ENCODE assay signal across 12 mouse cellular contexts in genomic region chr10:78007203-78007602, GRCm38 (mm10). TPM values are rescaled to one million over a fixed set of nuclear protein-coding genes. Genes with fewer than 3 reads are reported as not detected.
DNase-seq lines count a peak whose midpoint lies in the region; ATAC-seq and TF ChIP-seq lines count a peak whose summit lies in the region.
"Had no signal": no experiment of that assay in that cellular context is flagged by ENCODE, and none has a peak within 500 bp of the region (broad histone marks: within the 10 kb centered on the region; RNA-seq: fewer than 3 reads in every experiment).

No protein-coding gene starts in this region.

- 41% methylated on average over 7 of the region's 7 CpGs for WGBS in heart, embryonic 15.5 days
- 24% methylated on average over 7 of the region's 7 CpGs for WGBS in heart, adult 2 months
- WGBS in embryonic facial prominence, embryonic 10.5 days: 31% methylated on average over 7 of the region's 7 CpGs
- 58% methylated on average over 7 of the region's 7 CpGs for WGBS in hindbrain, postnatal 0 days
- WGBS in midbrain, embryonic 12.5 days: 58% methylated on average over 7 of the region's 7 CpGs

- TF ChIP-seq POLR2A in heart, adult 2 months (IDR thresholded peaks at IDR 0.05; ENCODE audit: insufficient read depth, low read depth, low read length): no peak

- no peak overlapping the region for H3K9ac ChIP-seq in heart, embryonic 15.5 days
- no peak overlapping the region for H3K9ac ChIP-seq in heart, adult 2 months (ENCODE audit: low read depth, low read length)
- H3K9ac ChIP-seq in hindbrain, postnatal 0 days (replicated peaks; ENCODE audit: low read length): 0 out of 2 replicates have a peak overlapping the region, but pooled peaks have one; percentile 14
- 0 out of 2 replicates have a peak overlapping the region, but pooled peaks have one; percentile 11 for H3K9ac ChIP-seq in midbrain, embryonic 12.5 days (replicated peaks)

- H3K9me3 ChIP-seq in heart, embryonic 15.5 days (replicated peaks): no peaks in the 10 kb centered on the region
- H3K9me3 ChIP-seq in embryonic facial prominence, embryonic 10.5 days: no peaks in the 10 kb centered on the region
- H3K9me3 ChIP-seq in hindbrain, postnatal 0 days (ENCODE audit: low read length): no peaks in the 10 kb centered on the region
- H3K9me3 ChIP-seq in midbrain, embryonic 12.5 days: no peaks in the 10 kb centered on the region

- no peaks in the 10 kb centered on the region for H3K27me3 ChIP-seq in heart, embryonic 15.5 days
- H3K27me3 ChIP-seq in heart, adult 2 months (ENCODE audit: control insufficient read depth, insufficient read depth, low read length): no peaks in the 10 kb centered on the region
- H3K27me3 ChIP-seq in embryonic facial prominence, embryonic 10.5 days (replicated peaks; ENCODE audit: low read depth, poor library complexity, severe bottlenecking): peaks cover 6% of the 10 kb centered on the region; the same call in 1 of the 2 replicates
- no peaks in the 10 kb centered on the region for H3K27me3 ChIP-seq in hindbrain, postnatal 0 days (ENCODE audit: insufficient read depth, low read length)
- H3K27me3 ChIP-seq in midbrain, embryonic 12.5 days: peaks cover 7% of the 10 kb centered on the region

- no peak for DNase-seq in heart, adult 2 months
- DNase-seq in embryonic facial prominence, embryonic 10.5 days (ENCODE audit: low spot score): no peak
- no peak for DNase-seq in hindbrain, postnatal 0 days (ENCODE audit: low spot score)
- no peak for DNase-seq in urinary bladder, adult 2 months (ENCODE audit: low spot score)
- DNase-seq in adrenal gland, postnatal 4 days (ENCODE audit: low spot score in 2 of 2): no peak
- DNase-seq: cerebellum, postnatal 10 days; gastrocnemius, postnatal 25 days had no signal

- peaks cover 15% of the 10 kb centered on the region; the same call in 1 of the 2 replicates for H3K36me3 ChIP-seq in heart, embryonic 15.5 days
- H3K36me3 ChIP-seq in heart, adult 2 months (ENCODE audit: control insufficient read depth, insufficient read depth, low read length): no peaks in the 10 kb centered on the region
- peaks cover 49% of the 10 kb centered on the region for H3K36me3 ChIP-seq in embryonic facial prominence, embryonic 10.5 days (replicated peaks)
- peaks cover 5% of the 10 kb centered on the region; the same call in 1 of the 2 replicates for H3K36me3 ChIP-seq in hindbrain, postnatal 0 days (ENCODE audit: insufficient read depth, low read length)
- H3K36me3 ChIP-seq in midbrain, embryonic 12.5 days: peaks cover 8% of the 10 kb centered on the region

- peak overlapping the region; percentile 91 for H3K4me2 ChIP-seq in heart, embryonic 15.5 days
- no peak overlapping the region for H3K4me2 ChIP-seq in hindbrain, postnatal 0 days (ENCODE audit: low read depth, low read length)
- H3K4me2 ChIP-seq in midbrain, embryonic 12.5 days (replicated peaks): 0 out of 2 replicates have a peak overlapping the region, but pooled peaks have one; percentile 17

- peaks cover 44% of the 10 kb centered on the region for H3K4me1 ChIP-seq in heart, embryonic 15.5 days (replicated peaks)
- H3K4me1 ChIP-seq in heart, adult 2 months (ENCODE audit: control insufficient read depth, insufficient read depth, low read length): peaks cover 9% of the 10 kb centered on the region
- H3K4me1 ChIP-seq in embryonic facial prominence, embryonic 10.5 days: peaks cover 43% of the 10 kb centered on the region
- H3K4me1 ChIP-seq in hindbrain, postnatal 0 days (ENCODE audit: insufficient read depth, low read length): peaks cover 23% of the 10 kb centered on the region
- H3K4me1 ChIP-seq in midbrain, embryonic 12.5 days: peaks cover 35% of the 10 kb centered on the region

- peaks cover 3% of the 10 kb centered on the region; the same call in 1 of the 2 replicates for H3K79me2 ChIP-seq in heart, adult 2 months (replicated peaks; ENCODE audit: control insufficient read depth, insufficient read depth, low read length)

- ATAC-seq in heart, embryonic 15.5 days (replicated peaks; ENCODE audit: insufficient number of reproducible peaks, insufficient read depth, low FRiP score, low read depth): no peak
- ATAC-seq in hindbrain, postnatal 0 days: no peak
- ATAC-seq in midbrain, embryonic 12.5 days (ENCODE audit: low FRiP score, low read depth): no peak
- ATAC-seq in cerebellum, adult (ENCODE audit: insufficient number of reproducible peaks, low FRiP score, low TSS enrichment): no peak
- ATAC-seq: activated CD4-positive, CD25-positive, alpha-beta regulatory T cell, adult 4 months had no signal

- intact Hi-C loops in heart, adult 2 months (cut with DNase I): no loop called here

- 0 out of 2 replicates have a peak overlapping the region, but pooled peaks have one; percentile 69 for H3K4me3 ChIP-seq in heart, embryonic 15.5 days
- H3K4me3 ChIP-seq in heart, adult 2 months: no peak overlapping the region
- H3K4me3 ChIP-seq in embryonic facial prominence, embryonic 10.5 days: peak overlapping the region; percentile 87
- H3K4me3 ChIP-seq in hindbrain, postnatal 0 days (ENCODE audit: low read length): no peak overlapping the region
- H3K4me3 ChIP-seq in midbrain, embryonic 12.5 days: no peak overlapping the region

- no peak for TF ChIP-seq CTCF in heart, adult 2 months (IDR thresholded peaks at IDR 0.05)
- no peak for TF ChIP-seq CTCF in hindbrain, postnatal 0 days (IDR thresholded peaks at IDR 0.05; ENCODE audit: low read depth)

- TF ChIP-seq EP300 in heart, adult 2 months (IDR thresholded peaks at IDR 0.05; ENCODE audit: insufficient read depth, low read depth, low read length): no peak

- H3K27ac ChIP-seq in heart, embryonic 15.5 days: peak overlapping the region; percentile 8; the same call in 1 of the 2 replicates
- H3K27ac ChIP-seq in heart, adult 2 months: no peak overlapping the region
- H3K27ac ChIP-seq in embryonic facial prominence, embryonic 10.5 days (replicated peaks): peak overlapping the region; percentile 99
- no peak overlapping the region for H3K27ac ChIP-seq in hindbrain, postnatal 0 days
- no peak overlapping the region for H3K27ac ChIP-seq in midbrain, embryonic 12.5 days (replicated peaks)

RNA-seq across cellular contexts. Expression of gene Pfkl, which starts 2.7 kb away (rescaled TPM):
- 167 and 185 TPM in 2 replicates for polyA plus RNA-seq in heart, embryonic 15.5 days (2015; fragmentation: Nextera tagmentation; extraction: Ambion mirVana)
- total RNA-seq in heart, adult 2 months (2021): 100 to 1,000 TPM; 109 to 115 TPM
- 101 and 156 TPM in 2 replicates for polyA plus RNA-seq in heart, adult 2 months (2012; rRNA removed)
- 234 and 275 TPM in 2 replicates for polyA plus RNA-seq in embryonic facial prominence, embryonic 10.5 days (2016; fragmentation: Nextera tagmentation; extraction: Ambion mirVana)
- total RNA-seq in hindbrain, postnatal 0 days (2014; rRNA removed): 183 and 208 TPM in 2 replicates
- 96.5 and 101 TPM in 2 replicates for polyA plus RNA-seq in hindbrain, postnatal 0 days (2015; fragmentation: Nextera tagmentation; extraction: Ambion mirVana)
- 104 and 116 TPM in 2 replicates for polyA plus RNA-seq in midbrain, embryonic 12.5 days (2016; fragmentation: Nextera tagmentation; extraction: Ambion mirVana)
- polyA plus RNA-seq in urinary bladder, adult 2 months (2012; rRNA removed): 53.7 and 55.3 TPM in 2 replicates
- 10 to 100 TPM; 85.6 to 87.2 TPM for total RNA-seq in adrenal gland, postnatal 4 days (2021)

RNA-seq across cellular contexts. Expression of gene 1810043G02Rik, which starts 28.9 kb away (rescaled TPM):
- 16.7 and 20.8 TPM in 2 replicates for polyA plus RNA-seq in heart, embryonic 15.5 days (2015; fragmentation: Nextera tagmentation; extraction: Ambion mirVana)
- 10 to 100 TPM in 1 of 2 experiments, 1 to 10 TPM in 1; 8.9 to 10.7 TPM for total RNA-seq in heart, adult 2 months (2021)
- polyA plus RNA-seq in heart, adult 2 months (2012; rRNA removed): 21.7 and 24.9 TPM in 2 replicates
- 31.0 and 33.7 TPM in 2 replicates for polyA plus RNA-seq in embryonic facial prominence, embryonic 10.5 days (2016; fragmentation: Nextera tagmentation; extraction: Ambion mirVana)
- 72.0 and 75.7 TPM in 2 replicates for total RNA-seq in hindbrain, postnatal 0 days (2014; rRNA removed)
- polyA plus RNA-seq in hindbrain, postnatal 0 days (2015; fragmentation: Nextera tagmentation; extraction: Ambion mirVana): 58.5 and 60.4 TPM in 2 replicates
- polyA plus RNA-seq in midbrain, embryonic 12.5 days (2016; fragmentation: Nextera tagmentation; extraction: Ambion mirVana): 32.0 and 32.9 TPM in 2 replicates
- polyA plus RNA-seq in urinary bladder, adult 2 months (2012; rRNA removed): 26.9 and 27.3 TPM in 2 replicates
- 10 to 100 TPM; 21.3 to 25.1 TPM for total RNA-seq in adrenal gland, postnatal 4 days (2021)

RNA-seq across cellular contexts. Expression of gene Dnmt3l, which starts 34.5 kb away (rescaled TPM):
- not detected in 2 replicates for polyA plus RNA-seq in heart, embryonic 15.5 days (2015; fragmentation: Nextera tagmentation; extraction: Ambion mirVana)
- total RNA-seq in heart, adult 2 months (2021): under 1 TPM in 1 of 2 experiments, not detected in 1; 0.21 TPM
- 0.10 and 0.79 TPM in 2 replicates for polyA plus RNA-seq in heart, adult 2 months (2012; rRNA removed)
- 0.34 TPM in 1 of 2 replicates, not detected in the other for polyA plus RNA-seq in embryonic facial prominence, embryonic 10.5 days (2016; fragmentation: Nextera tagmentation; extraction: Ambion mirVana)
- 0.63 TPM in 1 of 2 replicates, not detected in the other for total RNA-seq in hindbrain, postnatal 0 days (2014; rRNA removed)
- polyA plus RNA-seq in hindbrain, postnatal 0 days (2015; fragmentation: Nextera tagmentation; extraction: Ambion mirVana): 0.13 and 0.44 TPM in 2 replicates
- not detected in 2 replicates for polyA plus RNA-seq in midbrain, embryonic 12.5 days (2016; fragmentation: Nextera tagmentation; extraction: Ambion mirVana)
- 43.8 and 60.7 TPM in 2 replicates for polyA plus RNA-seq in urinary bladder, adult 2 months (2012; rRNA removed)
- 1 to 10 TPM; 2.9 to 3.2 TPM for total RNA-seq in adrenal gland, postnatal 4 days (2021)
- total RNA-seq: gastrocnemius, postnatal 25 days; left cerebral cortex, postnatal 25 days had no signal
- polyA plus RNA-seq: activated CD4-positive, CD25-positive, alpha-beta regulatory T cell, adult 4 months had no signal

RNA-seq across cellular contexts. Expression of gene Aire, which starts 36.2 kb away (rescaled TPM):
- 0.16 and 1.5 TPM in 2 replicates for polyA plus RNA-seq in heart, embryonic 15.5 days (2015; fragmentation: Nextera tagmentation; extraction: Ambion mirVana)
- not detected for total RNA-seq in heart, adult 2 months (2021)
- 0.10 TPM in 1 of 2 replicates, not detected in the other for polyA plus RNA-seq in heart, adult 2 months (2012; rRNA removed)
- polyA plus RNA-seq in embryonic facial prominence, embryonic 10.5 days (2016; fragmentation: Nextera tagmentation; extraction: Ambion mirVana): 0.24 and 0.25 TPM in 2 replicates
- total RNA-seq in hindbrain, postnatal 0 days (2014; rRNA removed): 0.14 and 0.99 TPM in 2 replicates
- polyA plus RNA-seq in hindbrain, postnatal 0 days (2015; fragmentation: Nextera tagmentation; extraction: Ambion mirVana): 0.05 and 0.30 TPM in 2 replicates
- polyA plus RNA-seq in midbrain, embryonic 12.5 days (2016; fragmentation: Nextera tagmentation; extraction: Ambion mirVana): 0.17 and 0.35 TPM in 2 replicates
- polyA plus RNA-seq in urinary bladder, adult 2 months (2012; rRNA removed): 1.0 and 1.7 TPM in 2 replicates
- not detected for total RNA-seq in adrenal gland, postnatal 4 days (2021)
- total RNA-seq: gastrocnemius, postnatal 25 days; left cerebral cortex, postnatal 25 days had no signal

RNA-seq across cellular contexts. Expression of gene Trpm2, which starts 36.8 kb away (rescaled TPM):
- polyA plus RNA-seq in heart, embryonic 15.5 days (2015; fragmentation: Nextera tagmentation; extraction: Ambion mirVana): 0.34 and 2.5 TPM in 2 replicates
- total RNA-seq in heart, adult 2 months (2021): under 1 TPM; 0.75 to 0.78 TPM
- polyA plus RNA-seq in heart, adult 2 months (2012; rRNA removed): 0.53 and 0.55 TPM in 2 replicates
- 0.54 and 0.85 TPM in 2 replicates for polyA plus RNA-seq in embryonic facial prominence, embryonic 10.5 days (2016; fragmentation: Nextera tagmentation; extraction: Ambion mirVana)
- 6.5 and 9.1 TPM in 2 replicates for total RNA-seq in hindbrain, postnatal 0 days (2014; rRNA removed)
- 4.6 and 6.8 TPM in 2 replicates for polyA plus RNA-seq in hindbrain, postnatal 0 days (2015; fragmentation: Nextera tagmentation; extraction: Ambion mirVana)
- polyA plus RNA-seq in midbrain, embryonic 12.5 days (2016; fragmentation: Nextera tagmentation; extraction: Ambion mirVana): 1.2 and 1.5 TPM in 2 replicates
- 0.90 and 1.5 TPM in 2 replicates for polyA plus RNA-seq in urinary bladder, adult 2 months (2012; rRNA removed)
- total RNA-seq in adrenal gland, postnatal 4 days (2021): 1 to 10 TPM; 4.1 to 4.3 TPM

Comparison
In these comparisons a context has a peak if more than half of its experiments do, and no peak if none do; other contexts are left out.
1. H3K27ac ChIP-seq: peak in heart, embryonic 15.5 days (single experiment) and embryonic facial prominence, embryonic 10.5 days (single experiment); none in heart, adult 2 months (single experiment), hindbrain, postnatal 0 days (single experiment) and midbrain, embryonic 12.5 days (single experiment).
2. H3K4me3 ChIP-seq: peak in heart, embryonic 15.5 days (single experiment) and embryonic facial prominence, embryonic 10.5 days (single experiment); none in heart, adult 2 months (single experiment), hindbrain, postnatal 0 days (single experiment) and midbrain, embryonic 12.5 days (single experiment).
3. H3K9ac ChIP-seq: peak in hindbrain, postnatal 0 days (single experiment) and midbrain, embryonic 12.5 days (single experiment); none in heart, embryonic 15.5 days (single experiment) and heart, adult 2 months (single experiment).
4. RNA of gene Dnmt3l, which starts 34.5 kb away (polyA plus RNA-seq): 43.8 to 60.7 TPM in urinary bladder, adult 2 months; 0.13 to 0.44 TPM in hindbrain, postnatal 0 days, 0.10 to 0.79 TPM in heart, adult 2 months, not detected in midbrain, embryonic 12.5 days, not detected in heart, embryonic 15.5 days and 0.34 TPM in embryonic facial prominence, embryonic 10.5 days; every median in the first group is over 10 times any median in the second.